Mouse (Mus musculus) neural tube, embryonic 15.5 days (tissue): ENCODE measurements around the gene Thada. TPM values are rescaled to one million over a fixed set of nuclear protein-coding genes. Genes with fewer than 3 reads are reported as not detected.

ENCODE experiments used
- ATAC-seq: fragments of 200-750 bp; cut with Nextera tagmentation; 2 replicates; pipeline ENCODE4 v1.8.0; 2017; ENCODE audit warnings: mild to moderate bottlenecking, moderate TSS enrichment, moderate library complexity; ENCODE audit not compliant: low FRiP score
- H3K27ac ChIP-seq: fragments of 300-500 bp; sonication (generic); replicated peaks from 2 replicates; pipeline ENCODE4 v1.5.1; 2015; ENCODE audit warnings: mild to moderate bottlenecking, inconsistent platforms
- H3K27me3 ChIP-seq: fragments of 300-500 bp; sonication (generic); replicated peaks from 2 replicates; pipeline ENCODE4 v1.6.1; 2015; ENCODE audit warnings: inconsistent platforms
- H3K36me3 ChIP-seq: fragments of 300-500 bp; sonication (generic); 2 replicates; pipeline ENCODE4 v1.6.1; 2015; ENCODE audit warnings: inconsistent platforms
- H3K4me1 ChIP-seq: fragments of 300-500 bp; sonication (generic); 2 replicates; pipeline ENCODE4 v1.6.1; 2015; ENCODE audit warnings: inconsistent platforms
- H3K4me2 ChIP-seq: fragments of 300-500 bp; sonication (generic); 2 replicates; pipeline ENCODE4 v1.6.1; 2015; ENCODE audit warnings: inconsistent platforms, mild to moderate bottlenecking, moderate library complexity
- H3K4me3 ChIP-seq: fragments of 300-500 bp; sonication (generic); replicated peaks from 2 replicates; pipeline ENCODE4 v1.5.1; 2015; ENCODE audit warnings: mild to moderate bottlenecking, inconsistent platforms
- H3K9ac ChIP-seq: fragments of 300-500 bp; sonication (generic); replicated peaks from 2 replicates; pipeline ENCODE4 v1.6.1; 2015; ENCODE audit warnings: mild to moderate bottlenecking, inconsistent platforms
- H3K9me3 ChIP-seq: fragments of 300-500 bp; sonication (generic); replicated peaks from 2 replicates; pipeline ENCODE4 v1.6.1; 2016; ENCODE audit warnings: inconsistent platforms
- WGBS: fragments of 180-500 bp; shearing (Covaris S2); methylation state at CpG from one replicate; pipeline ENCODE4 v1.1.7; 2015; ENCODE audit warnings: mixed read lengths; 5-methylcytosine and 5-hydroxymethylcytosine counted together
- polyA plus RNA-seq: library from polyadenylated mRNA; unstranded; fragments of >200 nt; fragmentation: Nextera tagmentation; extraction: Ambion mirVana; gene quantifications from 2 replicates; pipeline ENCODE4 v1.2.1, GENCODE M21; 2015

Thada gene
- polyA plus RNA-seq, 1 experiment from 2014 or later = 7.0 TPM

DNA sequence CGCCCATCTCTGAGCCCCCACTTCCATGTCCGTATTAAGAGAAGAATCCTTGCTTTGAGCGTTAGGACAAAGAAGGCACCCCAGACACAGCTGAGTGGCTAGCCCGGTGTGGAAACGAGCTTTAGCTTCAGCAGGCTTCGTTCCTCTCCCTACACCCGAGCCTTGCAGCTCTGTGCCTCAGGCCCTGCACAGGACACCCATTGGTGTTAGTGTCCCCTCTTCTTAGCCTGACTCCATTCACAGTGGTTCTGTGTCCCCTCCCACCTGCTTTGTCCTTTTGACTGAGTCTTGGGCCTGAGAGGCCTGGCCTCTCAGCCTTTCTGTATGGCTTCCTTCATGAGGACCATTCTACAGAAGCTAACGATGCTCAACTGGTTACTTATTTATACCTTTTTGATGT lies 315.7 kb downstream of the Thada start:
- no peak overlapping the region for H3K4me3 ChIP-seq

DNA sequence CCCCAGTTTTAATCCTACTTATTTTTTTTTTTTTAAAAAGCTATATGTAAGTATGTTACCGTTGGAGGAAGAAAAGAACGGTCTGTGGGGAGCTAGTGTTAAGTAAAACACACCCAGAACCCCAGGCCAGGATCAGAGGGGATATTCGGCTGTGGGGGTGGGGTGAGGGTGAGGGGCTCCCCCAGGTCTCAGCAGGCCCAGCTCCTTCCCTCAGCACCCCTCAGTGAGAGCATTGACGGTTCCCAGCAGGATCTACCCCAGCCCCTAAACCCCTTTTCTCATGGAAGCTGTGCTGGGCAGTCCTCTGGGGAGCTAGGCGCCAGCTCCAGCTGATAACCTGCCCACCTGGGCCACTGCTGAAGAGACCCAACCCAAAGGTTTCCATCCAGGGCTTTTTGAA lies 316.4 kb downstream of the Thada start:
- H3K4me1 ChIP-seq = peaks cover 12% of the 10 kb centered on the region
- H3K9me3 ChIP-seq = no peaks in the 10 kb centered on the region
- ATAC-seq = no peak
- H3K27me3 ChIP-seq = no peaks in the 10 kb centered on the region
- 49% methylated on average over 5 of the region's 5 CpGs for WGBS
- H3K36me3 ChIP-seq = no peaks in the 10 kb centered on the region
- no peak overlapping the region for H3K4me3 ChIP-seq
- no peak overlapping the region for H3K9ac ChIP-seq
- no peak overlapping the region for H3K4me2 ChIP-seq
- H3K27ac ChIP-seq = no peak overlapping the region

More for the DNA sequence above, 315.7 kb downstream of the Thada start:
- Histone ChIP-seq H3K27ac (no peak overlapping the region), H3K4me2 (no peak overlapping the region), H3K27me3 (no peaks in the 10 kb centered on the region), H3K9me3 (no peaks in the 10 kb centered on the region), H3K9ac (no peak overlapping the region), H3K36me3 (no peaks in the 10 kb centered on the region), H3K4me1 (peaks cover 12% of the 10 kb centered on the region)
- 59% methylated on average over 8 of the region's 8 CpGs for WGBS
- ATAC-seq = no peak

DNA sequence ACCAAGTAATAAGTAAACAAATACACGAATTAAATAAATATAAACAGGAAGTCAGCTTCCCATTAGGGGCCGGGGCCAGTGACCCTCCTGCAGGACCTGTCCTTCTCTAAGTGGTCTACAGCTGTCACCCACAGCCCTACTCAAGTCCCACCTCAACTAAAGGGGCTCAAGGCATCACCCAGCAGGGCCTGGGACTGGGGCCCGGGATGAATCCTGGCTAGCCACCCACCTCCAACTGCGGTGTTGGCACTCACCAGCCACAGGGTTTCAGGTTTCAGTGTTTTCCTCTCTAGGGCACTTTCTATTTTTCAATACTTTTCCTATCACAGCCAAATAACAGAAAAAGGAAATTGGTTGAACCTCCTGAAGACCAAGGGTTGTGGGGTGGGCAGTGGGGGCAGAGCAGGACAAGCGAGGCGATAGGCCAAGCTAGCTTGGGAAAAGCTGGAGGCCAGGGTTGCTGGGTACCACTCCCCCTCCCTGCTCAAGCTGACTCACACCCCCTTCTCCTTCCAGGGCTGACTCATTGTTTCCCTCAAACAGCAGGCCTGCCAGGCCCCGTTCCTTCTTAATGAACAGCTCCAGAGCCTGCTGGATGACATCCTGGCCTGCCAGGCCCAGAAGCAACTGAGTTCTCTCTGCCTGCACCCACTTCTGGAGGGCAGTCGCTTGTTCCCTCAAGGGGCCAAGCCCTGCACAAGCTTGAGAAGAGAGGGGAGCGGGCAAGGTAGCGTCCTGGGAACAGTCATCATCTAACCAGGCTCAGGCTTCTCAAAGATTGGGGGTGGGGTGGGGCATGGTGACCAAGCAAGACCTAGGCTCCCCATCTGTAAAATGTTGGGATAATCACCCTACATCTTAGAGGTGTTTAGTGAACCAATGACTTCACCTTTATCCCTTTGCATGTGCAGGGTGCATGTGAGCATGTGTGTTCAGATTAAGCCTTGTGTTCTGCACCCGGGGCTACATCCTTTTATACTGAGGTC lies 317.2 kb downstream of the Thada start:
- Histone ChIP-seq H3K4me3 (no peak overlapping the region), H3K4me1 (peaks cover 12% of the 10 kb centered on the region), H3K36me3 (no peaks in the 10 kb centered on the region), H3K9ac (no peak overlapping the region), H3K27ac (0 out of 2 replicates have a peak overlapping the region, but pooled peaks have one; percentile 11), H3K27me3 (no peaks in the 10 kb centered on the region), H3K9me3 (no peaks in the 10 kb centered on the region), H3K4me2 (no peak overlapping the region)
- peak; percentile 53; the same call in 1 of the 2 replicates for ATAC-seq
- WGBS = 47% methylated on average over 11 of the region's 11 CpGs

DNA sequence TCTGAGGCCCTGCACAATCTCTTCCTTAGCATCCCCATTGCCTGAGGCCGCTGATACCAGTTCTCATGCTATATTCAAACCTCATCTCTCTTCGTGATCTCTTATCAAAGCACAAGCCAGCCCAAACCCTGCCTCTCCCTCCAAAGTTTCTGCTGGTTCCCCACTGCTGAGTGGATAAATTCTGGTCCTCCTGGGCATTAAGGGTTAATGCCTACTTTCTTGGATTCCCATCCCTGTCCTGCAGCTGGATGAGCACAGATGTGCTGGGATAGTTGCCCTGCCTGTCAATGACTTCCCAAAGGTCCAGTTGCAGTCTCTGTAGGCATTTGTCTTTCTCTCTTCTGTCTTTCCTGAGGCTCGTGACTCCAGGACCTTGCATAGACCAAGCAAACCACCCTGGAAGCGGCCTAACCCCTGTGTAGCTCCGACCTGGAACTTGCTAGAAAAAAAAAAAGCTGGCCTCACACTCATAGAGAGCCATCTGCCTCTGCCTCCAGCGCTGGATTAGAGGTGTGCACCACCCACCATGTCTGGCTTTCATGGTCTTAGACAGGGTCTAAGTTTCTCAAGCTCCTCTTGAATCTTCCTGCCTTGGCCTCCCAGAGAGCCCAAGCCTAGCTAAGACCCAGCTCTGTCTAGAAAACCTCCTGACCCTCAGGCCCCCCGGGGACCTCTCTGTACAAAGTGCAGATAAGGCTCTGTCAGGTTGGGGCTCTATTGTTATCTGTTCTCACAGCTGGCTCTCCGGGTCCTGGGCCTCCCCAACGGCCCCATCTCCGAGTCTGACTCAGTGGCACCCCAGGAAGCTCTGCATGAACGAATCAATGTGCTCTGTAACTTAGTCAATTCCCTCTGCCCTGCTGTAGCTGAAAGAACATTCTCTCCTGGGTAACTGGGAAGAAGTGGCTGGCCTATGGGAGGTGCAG lies 318.6 kb downstream of the Thada start:
- no peak overlapping the region for H3K27ac ChIP-seq
- no peak overlapping the region for H3K4me2 ChIP-seq
- H3K27me3 ChIP-seq = no peaks in the 10 kb centered on the region
- 59% methylated on average over 11 of the region's 11 CpGs for WGBS
- H3K4me1 ChIP-seq = peaks cover 22% of the 10 kb centered on the region
- no peaks in the 10 kb centered on the region for H3K36me3 ChIP-seq
- H3K9me3 ChIP-seq = no peaks in the 10 kb centered on the region
- no peak overlapping the region for H3K4me3 ChIP-seq
- no peak for ATAC-seq
- H3K9ac ChIP-seq = no peak overlapping the region

DNA sequence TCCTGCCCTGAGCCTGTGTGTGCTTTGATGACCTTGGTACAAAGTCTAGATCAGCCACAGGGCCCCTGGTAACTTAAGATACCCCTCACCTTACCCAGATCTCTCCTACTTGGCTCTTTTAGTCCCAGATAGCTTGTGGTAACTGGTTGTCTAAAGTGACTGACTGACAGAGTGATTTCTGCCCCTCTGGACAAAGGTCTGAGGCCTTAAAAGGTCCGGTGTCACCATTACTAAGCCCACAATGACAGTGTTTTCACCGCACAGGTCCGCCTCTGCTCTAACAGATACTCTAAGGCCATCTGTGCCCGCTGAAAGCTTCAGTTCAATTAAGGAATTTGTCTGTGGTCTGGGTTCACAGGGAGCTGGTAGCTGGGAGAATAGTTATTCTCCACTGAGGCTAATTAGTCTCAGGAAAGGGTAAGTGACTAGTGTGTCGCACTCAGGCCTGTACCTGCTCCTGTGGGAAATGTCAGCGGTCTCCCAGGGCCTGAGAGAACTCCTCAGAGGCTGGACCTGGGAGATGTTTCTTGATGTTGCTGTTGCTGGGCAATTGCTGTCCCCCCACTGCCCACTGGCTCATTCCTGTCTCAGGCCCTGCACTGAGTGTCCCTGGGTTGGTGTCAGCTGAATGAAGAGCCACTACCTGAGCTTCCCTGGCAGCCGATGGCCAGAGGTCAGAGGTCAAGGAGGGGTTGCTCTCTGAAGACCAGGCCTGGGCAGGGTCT lies 319.4 kb downstream of the Thada start:
- no peaks in the 10 kb centered on the region for H3K27me3 ChIP-seq
- H3K4me3 ChIP-seq = no peak overlapping the region
- no peaks in the 10 kb centered on the region for H3K36me3 ChIP-seq
- H3K9ac ChIP-seq = no peak overlapping the region
- 44% methylated on average over 7 of the region's 7 CpGs for WGBS
- H3K9me3 ChIP-seq = no peaks in the 10 kb centered on the region
- H3K27ac ChIP-seq = no peak overlapping the region
- no peak for ATAC-seq
- peaks cover 24% of the 10 kb centered on the region for H3K4me1 ChIP-seq
- no peak overlapping the region for H3K4me2 ChIP-seq

DNA sequence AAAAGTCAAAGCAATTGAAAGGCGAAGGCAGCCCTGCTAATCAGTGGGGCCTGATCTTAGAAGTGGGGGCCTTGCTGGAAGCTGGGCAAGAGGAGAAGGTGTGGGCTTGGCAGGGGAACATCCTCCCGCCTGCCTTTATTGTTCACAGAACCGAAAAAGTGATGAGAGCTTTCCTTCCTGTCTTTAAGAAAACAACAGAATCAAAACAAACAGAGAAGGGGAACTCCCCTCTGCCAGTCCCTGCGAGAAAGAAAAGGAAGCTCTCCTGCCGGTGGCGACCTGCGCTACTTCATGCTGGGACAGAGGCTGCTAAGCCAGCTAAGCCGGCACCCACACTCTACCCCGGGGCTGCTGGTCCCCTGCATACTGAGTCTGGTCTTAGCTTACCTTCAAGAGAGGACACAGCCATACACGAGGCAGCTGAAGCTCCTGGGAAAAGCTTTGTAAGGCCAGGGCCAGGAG lies 320.1 kb downstream of the Thada start:
- Histone ChIP-seq H3K27ac (no peak overlapping the region), H3K36me3 (no peaks in the 10 kb centered on the region), H3K4me1 (peaks cover 31% of the 10 kb centered on the region), H3K9me3 (no peaks in the 10 kb centered on the region), H3K27me3 (no peaks in the 10 kb centered on the region), H3K4me3 (no peak overlapping the region), H3K4me2 (no peak overlapping the region), H3K9ac (no peak overlapping the region)
- ATAC-seq = no peak
- 18% methylated on average over 10 of the region's 10 CpGs for WGBS

DNA sequence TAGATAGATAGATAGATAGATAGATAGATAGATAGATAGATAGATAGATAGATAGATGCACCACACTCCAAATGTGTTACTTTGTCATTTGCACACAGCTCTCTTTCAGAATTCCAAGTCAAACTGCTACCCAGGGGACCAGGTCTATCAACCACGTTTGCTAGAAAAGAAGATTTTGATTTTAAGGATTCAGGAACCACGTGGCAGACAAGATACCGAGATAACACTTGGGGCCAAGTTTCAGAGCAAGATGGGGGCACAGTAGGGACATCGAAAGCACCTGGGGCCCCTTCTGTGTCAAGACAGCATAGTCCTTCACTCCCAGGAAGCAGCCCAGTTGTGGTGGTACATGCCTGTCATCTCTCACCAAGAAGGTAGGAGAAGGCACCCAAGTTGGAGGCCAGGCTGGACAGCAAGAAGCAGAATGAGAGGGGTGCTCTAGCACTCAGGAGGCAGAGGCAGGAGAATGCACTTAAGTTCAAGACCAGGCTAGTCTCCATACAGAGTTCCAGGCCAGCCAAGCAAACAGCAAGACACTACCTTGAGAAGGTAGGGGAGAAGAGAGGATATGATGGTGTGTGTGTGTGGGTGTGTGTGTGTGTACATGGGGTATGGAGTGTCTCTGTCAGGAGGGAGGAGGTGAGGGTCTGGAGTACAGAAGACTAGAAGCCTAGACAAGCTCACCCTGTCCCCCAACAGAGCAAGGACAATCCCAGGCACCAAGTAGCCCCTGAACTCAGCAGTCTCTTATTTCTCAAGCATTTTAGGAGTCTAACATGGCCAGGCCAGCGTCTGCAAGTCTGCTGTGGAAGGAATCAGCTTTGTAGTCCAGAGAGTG lies 321.0 kb downstream of the Thada start:
- no peak for ATAC-seq
- no peaks in the 10 kb centered on the region for H3K27me3 ChIP-seq
- no peak overlapping the region for H3K9ac ChIP-seq
- WGBS = 77% methylated on average over 5 of the region's 5 CpGs
- H3K4me2 ChIP-seq = no peak overlapping the region
- H3K4me1 ChIP-seq = peaks cover 33% of the 10 kb centered on the region
- no peak overlapping the region for H3K27ac ChIP-seq
- no peaks in the 10 kb centered on the region for H3K9me3 ChIP-seq
- no peaks in the 10 kb centered on the region for H3K36me3 ChIP-seq
- no peak overlapping the region for H3K4me3 ChIP-seq

DNA sequence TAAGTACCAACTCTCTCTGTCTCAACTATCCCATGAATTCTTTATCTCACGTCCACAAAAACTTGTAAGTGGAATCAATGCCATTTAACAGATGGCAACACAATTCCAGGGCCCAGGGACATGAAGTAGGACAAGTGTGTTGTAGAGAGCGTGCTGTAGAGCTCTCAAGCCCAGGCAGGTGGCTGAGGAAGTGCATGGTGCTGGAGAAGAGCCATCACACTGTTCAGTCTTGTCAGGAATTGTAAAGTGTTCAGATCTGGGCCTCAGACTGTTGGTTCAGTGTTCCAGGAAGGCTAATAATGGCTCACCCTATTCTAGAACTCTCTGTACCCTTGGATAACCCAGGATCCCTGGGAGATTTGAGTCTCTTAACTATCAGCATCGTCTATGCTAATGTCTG lies 321.9 kb downstream of the Thada start:
- Histone ChIP-seq H3K27me3 (no peaks in the 10 kb centered on the region), H3K4me2 (no peak overlapping the region), H3K27ac (no peak overlapping the region), H3K4me3 (no peak overlapping the region), H3K9ac (no peak overlapping the region), H3K9me3 (no peaks in the 10 kb centered on the region), H3K36me3 (no peaks in the 10 kb centered on the region), H3K4me1 (peaks cover 30% of the 10 kb centered on the region)
- no peak for ATAC-seq
- 93% methylated on average over 3 of the region's 3 CpGs for WGBS

DNA sequence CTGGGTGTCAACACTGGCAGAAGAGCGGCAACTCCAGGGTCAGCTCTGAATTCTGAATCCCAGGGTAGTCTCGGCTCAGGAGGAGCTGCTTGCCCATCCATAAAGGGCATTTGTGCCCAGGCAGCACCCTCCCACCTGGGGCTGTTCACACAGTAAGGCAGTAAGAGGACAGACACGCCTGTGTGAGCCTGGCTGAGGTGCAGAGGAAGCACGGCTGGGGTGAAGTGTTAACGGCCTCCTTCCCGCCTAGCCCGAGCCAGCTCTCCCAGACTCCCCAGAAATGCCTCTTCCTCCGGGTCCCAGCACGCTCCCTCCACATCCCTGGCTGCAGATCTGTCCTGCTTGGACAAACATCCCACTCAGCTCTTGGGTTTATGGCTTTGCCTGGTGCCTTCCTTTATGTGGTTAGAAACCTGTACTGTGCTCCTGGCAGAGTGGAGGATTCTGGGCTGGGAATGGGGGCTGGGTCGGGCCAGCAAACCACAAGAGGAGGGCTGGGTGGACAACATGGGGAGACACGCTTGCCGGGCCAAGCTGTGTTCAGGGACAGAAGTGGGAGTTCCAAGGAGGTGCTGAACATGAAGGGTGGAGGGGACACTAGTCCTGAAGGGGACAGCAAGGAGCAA lies 322.7 kb downstream of the Thada start:
- H3K4me2 ChIP-seq = no peak overlapping the region
- H3K27me3 ChIP-seq = no peaks in the 10 kb centered on the region
- H3K27ac ChIP-seq = no peak overlapping the region
- no peak for ATAC-seq
- WGBS = 49% methylated on average over 12 of the region's 12 CpGs
- H3K9ac ChIP-seq = no peak overlapping the region
- peaks cover 22% of the 10 kb centered on the region for H3K4me1 ChIP-seq
- no peaks in the 10 kb centered on the region for H3K9me3 ChIP-seq
- no peak overlapping the region for H3K4me3 ChIP-seq
- H3K36me3 ChIP-seq = no peaks in the 10 kb centered on the region

DNA sequence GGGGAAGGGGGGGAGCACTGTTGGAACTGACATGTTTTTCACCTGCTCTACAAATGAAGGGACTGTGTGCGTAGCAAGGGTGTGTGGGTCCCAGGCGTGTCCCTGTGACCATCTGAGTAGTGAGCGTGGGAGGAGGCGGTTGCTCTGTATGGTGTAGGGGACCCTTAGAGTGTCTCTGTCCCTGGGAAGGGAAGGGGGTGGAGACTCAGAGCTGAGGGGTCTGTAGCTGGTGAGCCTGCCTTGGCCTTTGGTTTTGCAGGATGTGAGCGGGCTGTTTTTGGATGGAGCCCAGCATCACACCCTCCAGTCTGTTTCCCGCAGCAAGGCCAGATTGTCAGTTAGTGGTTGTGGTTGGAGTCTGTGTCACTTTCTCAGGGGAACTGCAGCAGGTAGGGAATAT lies 324.3 kb downstream of the Thada start:
- Histone ChIP-seq H3K9ac (no peak overlapping the region), H3K27me3 (no peaks in the 10 kb centered on the region), H3K27ac (no peak overlapping the region), H3K4me3 (no peak overlapping the region), H3K36me3 (no peaks in the 10 kb centered on the region), H3K9me3 (no peaks in the 10 kb centered on the region), H3K4me2 (no peak overlapping the region), H3K4me1 (peaks cover 27% of the 10 kb centered on the region)
- ATAC-seq = no peak
- WGBS = 86% methylated on average over 6 of the region's 6 CpGs
